Mouse (Mus musculus) limb, embryonic 11.5 days (tissue): ENCODE measurements at regions not wholly inside any gene's neighbourhood (a gene's known extent, or its start where the extent isn't known, plus 50 kb on each side); places are given as distances from the start of the nearest gene placed in this dataset.
A peak's percentile ranks its signal among the peaks of the same experiment; 100 is the strongest.

ENCODE experiments used
- ATAC-seq: fragments of 200-750 bp; cut with Nextera tagmentation; 2 replicates; pipeline ENCODE4 v1.8.0; 2017; ENCODE audit warnings: low read depth; ENCODE audit not compliant: insufficient number of reproducible peaks, low FRiP score, low TSS enrichment
- DNase-seq: peaks from one replicate; pipeline ENCODE4 v3.0.0-alpha.2; 2015; ENCODE audit warnings: low spot score
- H3K27ac ChIP-seq: fragments of 300-500 bp; sonication (generic); replicated peaks from 2 replicates; pipeline ENCODE4 v1.5.1; 2014; ENCODE audit warnings: low read depth, mild to moderate bottlenecking, low read length
- H3K27me3 ChIP-seq: fragments of 300-500 bp; sonication (generic); 2 replicates; pipeline ENCODE4 v1.6.1; 2014; ENCODE audit warnings: mild to moderate bottlenecking, low read length, mixed read lengths; ENCODE audit not compliant: control insufficient read depth, insufficient read depth
- H3K36me3 ChIP-seq: fragments of 300-500 bp; sonication (generic); 2 replicates; pipeline ENCODE4 v1.6.1; 2014; ENCODE audit warnings: mild to moderate bottlenecking, low read length, moderate library complexity, mixed read lengths; ENCODE audit not compliant: control insufficient read depth, insufficient read depth
- H3K4me1 ChIP-seq: fragments of 300-500 bp; sonication (generic); 2 replicates; pipeline ENCODE4 v1.6.1; 2014; ENCODE audit warnings: low read length, mixed read lengths; ENCODE audit not compliant: control insufficient read depth, insufficient read depth
- H3K4me2 ChIP-seq: fragments of 300-500 bp; sonication (generic); 2 replicates; pipeline ENCODE4 v1.6.1; 2014; ENCODE audit warnings: low read depth, mild to moderate bottlenecking, moderate library complexity; ENCODE audit not compliant: severe bottlenecking
- H3K4me3 ChIP-seq: fragments of 300-500 bp; sonication (generic); 2 replicates; pipeline ENCODE4 v1.5.1; 2014; ENCODE audit warnings: low read depth, low read length
- H3K9ac ChIP-seq: fragments of 300-500 bp; sonication (generic); 2 replicates; pipeline ENCODE4 v1.6.1; 2014; ENCODE audit warnings: mild to moderate bottlenecking, low read length
- H3K9me3 ChIP-seq: fragments of 300-500 bp; sonication (generic); 2 replicates; pipeline ENCODE4 v1.6.1; 2016; ENCODE audit warnings: low read length; ENCODE audit not compliant: control insufficient read depth
- WGBS: fragments of 180-500 bp; shearing (Covaris S2); extraction: QIAGEN DNeasy Blood & Tissue Kit; methylation state at CpG from one replicate; pipeline ENCODE4 v1.1.7; 2014; 5-methylcytosine and 5-hydroxymethylcytosine counted together

- H3K4me1 ChIP-seq, result no peaks in the 10 kb centered on the region
- DNase-seq (peak; percentile 58), ATAC-seq (peak; percentile 81; the same call in 1 of the 2 replicates)
- H3K27me3 ChIP-seq, result no peaks in the 10 kb centered on the region
- H3K4me3 ChIP-seq, result no peak overlapping the region
- no peaks in the 10 kb centered on the region for H3K9me3 ChIP-seq
- H3K27ac ChIP-seq, result no peak overlapping the region
- WGBS, result 38% methylated on average over 6 of the region's 6 CpGs
- no peaks in the 10 kb centered on the region for H3K36me3 ChIP-seq
- no peak overlapping the region for H3K9ac ChIP-seq
- no peak overlapping the region for H3K4me2 ChIP-seq
These were observed 676.6 kb downstream of the Slitrk6 start for GRCm38 (mm10) chr14:110078351-110078750.

GRCm38 (mm10) chr14:110047748-110048147 is 707.2 kb downstream of the Slitrk6 start:
- ATAC-seq (peak; percentile 90), DNase-seq (peak; percentile 26)
- Histone ChIP-seq H3K9me3 (no peaks in the 10 kb centered on the region), H3K4me2 (no peak overlapping the region), H3K36me3 (no peaks in the 10 kb centered on the region), H3K4me3 (no peak overlapping the region), H3K4me1 (no peaks in the 10 kb centered on the region), H3K27ac (no peak overlapping the region), H3K9ac (no peak overlapping the region), H3K27me3 (no peaks in the 10 kb centered on the region)
- WGBS, result 59% methylated on average over 3 of the region's 3 CpGs

- no peaks in the 10 kb centered on the region for H3K36me3 ChIP-seq
- H3K27me3 ChIP-seq, result no peaks in the 10 kb centered on the region
- H3K4me1 ChIP-seq, result no peaks in the 10 kb centered on the region
- no peak overlapping the region for H3K9ac ChIP-seq
- H3K27ac ChIP-seq, result no peak overlapping the region
- H3K4me3 ChIP-seq, result no peak overlapping the region
- H3K4me2 ChIP-seq, result no peak overlapping the region
- H3K9me3 ChIP-seq, result no peaks in the 10 kb centered on the region
- ATAC-seq, result no peak
- DNase-seq, result no peak
These were observed 711.7 kb downstream of the Slitrk6 start for GRCm38 (mm10) chr14:110043211-110043610.

GRCm38 (mm10) chr14:110021812-110022211 is 733.1 kb downstream of the Slitrk6 start:
- DNase-seq (no peak), ATAC-seq (no peak)
- 81% methylated on average over 3 of the region's 3 CpGs for WGBS
- H3K27ac ChIP-seq, result no peak overlapping the region
- H3K4me2 ChIP-seq, result no peak overlapping the region
- no peak overlapping the region for H3K4me3 ChIP-seq
- no peak overlapping the region for H3K9ac ChIP-seq
- no peaks in the 10 kb centered on the region for H3K4me1 ChIP-seq
- no peaks in the 10 kb centered on the region for H3K27me3 ChIP-seq
- H3K36me3 ChIP-seq, result no peaks in the 10 kb centered on the region
- no peaks in the 10 kb centered on the region for H3K9me3 ChIP-seq

GRCm38 (mm10) chr14:110015126-110015525 is 739.8 kb downstream of the Slitrk6 start:
- H3K4me2 ChIP-seq, result no peak overlapping the region
- DNase-seq (no peak), ATAC-seq (no peak)
- H3K27ac ChIP-seq, result no peak overlapping the region
- H3K4me3 ChIP-seq, result no peak overlapping the region
- H3K9me3 ChIP-seq, result no peaks in the 10 kb centered on the region
- no peaks in the 10 kb centered on the region for H3K4me1 ChIP-seq
- WGBS, result 69% methylated on average over 2 of the region's 2 CpGs
- no peaks in the 10 kb centered on the region for H3K27me3 ChIP-seq
- H3K36me3 ChIP-seq, result no peaks in the 10 kb centered on the region
- no peak overlapping the region for H3K9ac ChIP-seq

GRCm38 (mm10) chr14:110013229-110013628 is 741.7 kb downstream of the Slitrk6 start:
- Histone ChIP-seq H3K4me1 (no peaks in the 10 kb centered on the region), H3K9me3 (no peaks in the 10 kb centered on the region), H3K27ac (no peak overlapping the region), H3K27me3 (no peaks in the 10 kb centered on the region), H3K4me3 (no peak overlapping the region), H3K9ac (no peak overlapping the region), H3K36me3 (no peaks in the 10 kb centered on the region), H3K4me2 (no peak overlapping the region)
- 95% methylated on average over 1 of the region's 1 CpGs for WGBS
- DNase-seq (no peak), ATAC-seq (no peak)

- 20% methylated on average over 6 of the region's 6 CpGs for WGBS
- ATAC-seq (peak; percentile 89), DNase-seq (peak; percentile 54)
- H3K36me3 ChIP-seq, result no peaks in the 10 kb centered on the region
- H3K27ac ChIP-seq, result no peak overlapping the region
- no peaks in the 10 kb centered on the region for H3K9me3 ChIP-seq
- 0 out of 2 replicates have a peak, but pooled peaks cover 5% of the 10 kb centered on the region for H3K4me1 ChIP-seq
- H3K27me3 ChIP-seq, result no peaks in the 10 kb centered on the region
- no peak overlapping the region for H3K9ac ChIP-seq
- H3K4me2 ChIP-seq, result no peak overlapping the region
- no peak overlapping the region for H3K4me3 ChIP-seq
These were observed 747.8 kb downstream of the Slitrk6 start for GRCm38 (mm10) chr14:110007159-110007558.

GRCm38 (mm10) chr14:109985026-109985425 is 769.9 kb downstream of the Slitrk6 start:
- no peaks in the 10 kb centered on the region for H3K9me3 ChIP-seq
- H3K4me3 ChIP-seq, result no peak overlapping the region
- H3K27ac ChIP-seq, result no peak overlapping the region
- WGBS, result 77% methylated on average over 4 of the region's 4 CpGs
- no peak for DNase-seq
- no peaks in the 10 kb centered on the region for H3K27me3 ChIP-seq
- H3K9ac ChIP-seq, result no peak overlapping the region
- H3K36me3 ChIP-seq, result no peaks in the 10 kb centered on the region
- H3K4me2 ChIP-seq, result no peak overlapping the region
- no peak for ATAC-seq
- no peaks in the 10 kb centered on the region for H3K4me1 ChIP-seq

GRCm38 (mm10) chr14:109958008-109958407 is 796.9 kb downstream of the Slitrk6 start:
- Histone ChIP-seq H3K36me3 (no peaks in the 10 kb centered on the region), H3K27ac (no peak overlapping the region), H3K27me3 (no peaks in the 10 kb centered on the region), H3K9me3 (no peaks in the 10 kb centered on the region), H3K4me1 (no peaks in the 10 kb centered on the region), H3K4me3 (no peak overlapping the region), H3K9ac (no peak overlapping the region), H3K4me2 (no peak overlapping the region)
- ATAC-seq (no peak), DNase-seq (no peak)
- 91% methylated on average over 3 of the region's 3 CpGs for WGBS
